Mouse (Mus musculus) lung, postnatal 0 days (tissue): ENCODE measurements at regions not wholly inside any gene's neighbourhood (a gene's known extent, or its start where the extent isn't known, plus 50 kb on each side); places are given as distances from the start of the nearest gene placed in this dataset.
A peak's percentile ranks its signal among the peaks of the same experiment; 100 is the strongest.

ENCODE experiments used
- CTCF ChIP-seq: IDR thresholded peaks from 2 replicates; pipeline ENCODE4 v1.5.1; 2016; ENCODE audit warnings: antibody characterized with exemption, mild to moderate bottlenecking
- EP300 ChIP-seq: IDR thresholded peaks from 2 replicates; pipeline ENCODE4 v1.6.1; 2016; ENCODE audit warnings: antibody characterized with exemption, mild to moderate bottlenecking, control low read depth

DNA sequence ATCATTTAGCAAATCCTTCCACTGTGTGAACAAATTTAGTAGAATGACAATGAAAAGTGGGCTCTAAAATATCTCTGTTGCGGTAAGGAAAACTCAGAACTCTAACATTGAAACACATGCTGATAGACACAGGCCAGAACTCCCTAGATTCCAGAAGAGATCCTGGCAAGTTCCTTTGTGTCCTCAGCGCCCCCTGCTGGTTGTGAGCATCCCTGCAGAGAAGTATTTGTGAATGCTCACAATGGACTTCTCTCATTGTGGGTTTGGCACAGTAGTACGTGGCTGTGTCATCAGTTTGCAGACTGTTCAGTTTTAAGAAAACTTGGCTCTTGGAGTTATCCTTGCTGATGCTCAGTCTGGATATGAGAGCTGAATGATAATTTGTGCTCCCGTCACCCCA is 67.2 kb downstream of the Adam6a start:
- TF ChIP-seq CTCF: peak; percentile 53
- no peak for TF ChIP-seq EP300
